Mouse (Mus musculus): ENCODE measurements at regions not wholly inside any gene's neighbourhood (a gene's known extent, or its start where the extent isn't known, plus 50 kb on each side); places are given as distances from the start of the nearest gene placed in this dataset.

- TF ChIP-seq CTCF (IDR thresholded peaks at IDR 0.05; ENCODE audit: control insufficient read depth, insufficient read depth, insufficient replicate concordance, low read depth, low read length) = no peak
- TF ChIP-seq POLR2A (IDR thresholded peaks at IDR 0.05; ENCODE audit: control insufficient read depth, low read depth, low read length) = no peak
Observed at GRCm38 (mm10) chr15:50972593-50972992, 2912.1 kb upstream of the Gm7489 start.

Measured in testis, adult 2 months (tissue).